In genomic region chr4:8920306-8920705, GRCm38 (mm10) we compare ENCODE assay signal across 21 mouse cellular contexts.
DNase-seq lines count a peak whose midpoint lies in the region; ATAC-seq lines count a peak whose summit lies in the region.
"Had no signal": no experiment of that assay in that cellular context is flagged by ENCODE, and none has a peak within 500 bp of the region (broad histone marks: within the 10 kb centered on the region; RNA-seq: fewer than 3 reads in every experiment).

No protein-coding gene starts in this region.

- no peak overlapping the region for H3K4me3 ChIP-seq in forebrain, embryonic 10.5 days
- no peak overlapping the region for H3K4me3 ChIP-seq in forebrain, embryonic 14.5 days (ENCODE audit: low read depth, low read length)
- H3K4me3 ChIP-seq in midbrain, embryonic 11.5 days (ENCODE audit: low read depth, low read length) = no peak overlapping the region
- no peak overlapping the region for H3K4me3 ChIP-seq in midbrain, embryonic 16.5 days (ENCODE audit: low read depth, low read length)
- H3K4me3 ChIP-seq in limb, embryonic 10.5 days = no peak overlapping the region
- H3K4me3 ChIP-seq: heart, embryonic 13.5 days; myocyte; stomach, embryonic 15.5 days had no signal

- peaks cover 69% of the 10 kb centered on the region for H3K4me1 ChIP-seq in forebrain, embryonic 10.5 days
- peaks cover 28% of the 10 kb centered on the region for H3K4me1 ChIP-seq in forebrain, embryonic 14.5 days (ENCODE audit: control insufficient read depth, insufficient read depth, low read length)
- H3K4me1 ChIP-seq in midbrain, embryonic 11.5 days (ENCODE audit: control insufficient read depth, insufficient read depth, low read length) = peaks cover 35% of the 10 kb centered on the region
- H3K4me1 ChIP-seq in midbrain, embryonic 16.5 days (ENCODE audit: control insufficient read depth, insufficient read depth, low read length) = peaks cover 28% of the 10 kb centered on the region
- H3K4me1 ChIP-seq in limb, embryonic 10.5 days = peaks cover 49% of the 10 kb centered on the region

- 17% methylated on average over 2 of the region's 2 CpGs for WGBS in forebrain, embryonic 10.5 days
- 22% methylated on average over 2 of the region's 2 CpGs for WGBS in forebrain, embryonic 14.5 days
- WGBS in midbrain, embryonic 11.5 days = 15% methylated on average over 2 of the region's 2 CpGs
- 15% methylated on average over 2 of the region's 2 CpGs for WGBS in midbrain, embryonic 16.5 days
- WGBS in limb, embryonic 10.5 days = 51% methylated on average over 2 of the region's 2 CpGs

- no peaks in the 10 kb centered on the region for H3K9me3 ChIP-seq in forebrain, embryonic 10.5 days
- H3K9me3 ChIP-seq in forebrain, embryonic 14.5 days (replicated peaks; ENCODE audit: control insufficient read depth, low read length) = no peaks in the 10 kb centered on the region
- no peaks in the 10 kb centered on the region for H3K9me3 ChIP-seq in midbrain, embryonic 11.5 days (ENCODE audit: control insufficient read depth, low read length)
- H3K9me3 ChIP-seq in midbrain, embryonic 16.5 days (replicated peaks; ENCODE audit: control insufficient read depth, low read length, poor library complexity, severe bottlenecking) = no peaks in the 10 kb centered on the region
- no peaks in the 10 kb centered on the region for H3K9me3 ChIP-seq in limb, embryonic 10.5 days (replicated peaks)
- H3K9me3 ChIP-seq: G1E; heart, embryonic 13.5 days; stomach, embryonic 15.5 days had no signal

- no peak for ATAC-seq in forebrain, embryonic 14.5 days
- no peak for ATAC-seq in midbrain, embryonic 11.5 days (ENCODE audit: low FRiP score)
- no peak for ATAC-seq in midbrain, embryonic 16.5 days
- ATAC-seq: activated CD4-positive, CD25-positive, alpha-beta regulatory T cell, adult 4 months had no signal

- H3K4me2 ChIP-seq in forebrain, embryonic 14.5 days (ENCODE audit: low read length) = no peak overlapping the region
- H3K4me2 ChIP-seq in midbrain, embryonic 11.5 days = no peak overlapping the region
- no peak overlapping the region for H3K4me2 ChIP-seq in midbrain, embryonic 16.5 days (ENCODE audit: low read length)
- H3K4me2 ChIP-seq: heart, embryonic 13.5 days; liver, embryonic 11.5 days; stomach, embryonic 15.5 days had no signal

- H3K36me3 ChIP-seq in forebrain, embryonic 10.5 days (replicated peaks) = no peaks in the 10 kb centered on the region
- no peaks in the 10 kb centered on the region for H3K36me3 ChIP-seq in forebrain, embryonic 14.5 days (ENCODE audit: control insufficient read depth, insufficient read depth, low read length)
- H3K36me3 ChIP-seq in midbrain, embryonic 11.5 days (ENCODE audit: control insufficient read depth, insufficient read depth, low read length) = no peaks in the 10 kb centered on the region
- no peaks in the 10 kb centered on the region for H3K36me3 ChIP-seq in midbrain, embryonic 16.5 days (ENCODE audit: control insufficient read depth, insufficient read depth, low read length)
- H3K36me3 ChIP-seq in limb, embryonic 10.5 days = no peaks in the 10 kb centered on the region
- H3K36me3 ChIP-seq: G1E; heart, embryonic 13.5 days; stomach, embryonic 15.5 days had no signal

- no peak for DNase-seq in forebrain, embryonic 10.5 days (ENCODE audit: extremely low spot score, low spot score)
- DNase-seq in forebrain, embryonic 14.5 days (ENCODE audit: low spot score) = no peak
- no peak for DNase-seq in midbrain, embryonic 11.5 days (ENCODE audit: low spot score, missing footprints)
- DNase-seq in limb, embryonic 10.5 days (ENCODE audit: low spot score) = no peak
- peak; percentile 75 for DNase-seq in retina, postnatal 1 day
- no peak for DNase-seq in gastrocnemius, postnatal 4 days (ENCODE audit: low spot score in 2 of 2)
- DNase-seq in adipocyte (ENCODE audit: low spot score) = no peak
- DNase-seq: cerebellum, adult 2 months; kidney, adult 8-10 months; kidney, postnatal 14 days; left cerebral cortex, postnatal 4 days; lung, adult 18-20 months; lung, postnatal 14 days; thymus, adult 2 months had no signal

- peak overlapping the region; percentile 80 for H3K27ac ChIP-seq in forebrain, embryonic 10.5 days
- no peak overlapping the region for H3K27ac ChIP-seq in forebrain, embryonic 14.5 days (ENCODE audit: low read depth, low read length)
- H3K27ac ChIP-seq in midbrain, embryonic 11.5 days (ENCODE audit: low read depth, low read length) = peak overlapping the region; percentile 51
- no peak overlapping the region for H3K27ac ChIP-seq in midbrain, embryonic 16.5 days (ENCODE audit: low read length)
- H3K27ac ChIP-seq in limb, embryonic 10.5 days = peak overlapping the region; percentile 63
- H3K27ac ChIP-seq: heart, embryonic 13.5 days; stomach, embryonic 15.5 days had no signal

- peaks cover 12% of the 10 kb centered on the region; the same call in 1 of the 2 replicates for H3K27me3 ChIP-seq in forebrain, embryonic 10.5 days (ENCODE audit: poor library complexity, severe bottlenecking)
- no peaks in the 10 kb centered on the region for H3K27me3 ChIP-seq in forebrain, embryonic 14.5 days (replicated peaks; ENCODE audit: control insufficient read depth, insufficient read depth, low read length)
- H3K27me3 ChIP-seq in midbrain, embryonic 11.5 days (ENCODE audit: control insufficient read depth, insufficient read depth, low read length) = no peaks in the 10 kb centered on the region
- no peaks in the 10 kb centered on the region for H3K27me3 ChIP-seq in midbrain, embryonic 16.5 days (ENCODE audit: control insufficient read depth, insufficient read depth, low read depth, low read length)
- 0 out of 2 replicates have a peak, but pooled peaks cover 9% of the 10 kb centered on the region for H3K27me3 ChIP-seq in limb, embryonic 10.5 days (ENCODE audit: low read depth, poor library complexity, severe bottlenecking)
- H3K27me3 ChIP-seq: heart, embryonic 13.5 days; stomach, embryonic 15.5 days had no signal

- H3K9ac ChIP-seq in forebrain, embryonic 14.5 days (ENCODE audit: low read length) = no peak overlapping the region
- H3K9ac ChIP-seq in midbrain, embryonic 11.5 days (ENCODE audit: low read length) = no peak overlapping the region
- H3K9ac ChIP-seq in midbrain, embryonic 16.5 days (ENCODE audit: low read depth, low read length) = no peak overlapping the region
- H3K9ac ChIP-seq: heart, embryonic 13.5 days; stomach, embryonic 15.5 days had no signal

Comparison
In these comparisons a context has a peak if more than half of its experiments do, and no peak if none do; other contexts are left out.
1. H3K27ac ChIP-seq: peak in forebrain, embryonic 10.5 days (single experiment), midbrain, embryonic 11.5 days (single experiment) and limb, embryonic 10.5 days (single experiment); none in forebrain, embryonic 14.5 days (single experiment) and midbrain, embryonic 16.5 days (single experiment).